Mouse (Mus musculus) urinary bladder, postnatal 4 days (tissue): Measurements from ENCODE around the gene Map1a.

Experiments used
- DNase-seq, 2 experiments: peaks; one replicate each; pipeline ENCODE4 v3.0.0; 2021 to 2022; ENCODE audit warnings: low spot score in 2 of 2

Map1a gene

GRCm38 (mm10) chr2:121288901-121289729 is at the start of gene Map1a:
Gene Map1a, plus strand, starts transcription at chr2:121289600.
- peak; percentile 83 to 91 for DNase-seq

- no peak for DNase-seq
These were observed 45.3 kb upstream of the Map1a start for GRCm38 (mm10) chr2:121244099-121244498.

- DNase-seq, result no peak
These were observed 39.6 kb upstream of the Map1a start for GRCm38 (mm10) chr2:121249758-121250157.

- DNase-seq, result no peak
These were observed 21.0 kb upstream of the Map1a start for GRCm38 (mm10) chr2:121268446-121268845.

GRCm38 (mm10) chr2:121270521-121271235 is 18.7 kb upstream of the Map1a start:
- no peak for DNase-seq

GRCm38 (mm10) chr2:121271236-121271927 is 18.0 kb upstream of the Map1a start, which contains the start of gene Trp53bp1:
Gene Trp53bp1, minus strand, starts transcription at chr2:121271407.
- peak; percentile 90 to 95 for DNase-seq

- no peak for DNase-seq
These were observed 17.4 kb upstream of the Map1a start for GRCm38 (mm10) chr2:121271928-121272516.

- no peak for DNase-seq
These were observed 1.6 kb upstream of the Map1a start for GRCm38 (mm10) chr2:121287850-121288249.

- no peak for DNase-seq
These were observed 535 bp downstream of the Map1a start for GRCm38 (mm10) chr2:121289730-121290540.

- DNase-seq, result no peak
These were observed 3.1 kb downstream of the Map1a start for GRCm38 (mm10) chr2:121292316-121293013.

- peak in 1 of 2 experiments; percentile 52 for DNase-seq
These were observed 4.8 kb downstream of the Map1a start for GRCm38 (mm10) chr2:121294182-121294581.

- peak; percentile 63 to 66 for DNase-seq
These were observed 5.6 kb downstream of the Map1a start for GRCm38 (mm10) chr2:121294753-121295607.

GRCm38 (mm10) chr2:121295608-121296571 is 6.5 kb downstream of the Map1a start:
- DNase-seq, result no peak

- no peak for DNase-seq
These were observed 7.4 kb downstream of the Map1a start for GRCm38 (mm10) chr2:121296754-121297231.

- DNase-seq, result no peak
These were observed 8.3 kb downstream of the Map1a start for GRCm38 (mm10) chr2:121297701-121298100.

- no peak for DNase-seq
These were observed 8.7 kb downstream of the Map1a start for GRCm38 (mm10) chr2:121298131-121298530.

GRCm38 (mm10) chr2:121299471-121299870 is 10.1 kb downstream of the Map1a start:
- DNase-seq, result no peak

- DNase-seq, result no peak
These were observed 10.6 kb downstream of the Map1a start for GRCm38 (mm10) chr2:121300036-121300435.
